Mouse (Mus musculus) erythroblast, adult 5-6 weeks (primary cell): ENCODE measurements around the gene Stx19. TPM values are rescaled to one million over a fixed set of nuclear protein-coding genes. Genes with fewer than 3 reads are reported as not detected.

Experiments used
- ATAC-seq: replicated peaks from 2 replicates; pipeline ENCODE4 v1.8.0; 2016; ENCODE audit warnings: moderate number of reproducible peaks, mild to moderate bottlenecking, moderate TSS enrichment, inconsistent platforms; ENCODE audit not compliant: poor library complexity, low FRiP score, severe bottlenecking
- total RNA-seq, 2 experiments: library from RNA; stranded (forward) in 1 of 2; stranded (reverse) in 1 of 2; fragments of 150-400 nt in 1 of 2; fragments of 200-764, 138-1000 nt in 1 of 2; gene quantifications; 2 replicates each; pipeline versions ENCODE4 v1.2.3 to v1.2.4; 2015 to 2017; ENCODE audit warnings: low replicate concordance in 2 of 2

Gene Stx19
- total RNA-seq, 2 experiments from 2014 or later: not detected

- ATAC-seq: peak; percentile 100
Observed at GRCm38 (mm10) chr16:62846498-62847312, 32.2 kb downstream of the Stx19 start, which contains the start of gene Arl13b. Gene Arl13b (minus strand): TSS chr16:62847040.

DNA sequence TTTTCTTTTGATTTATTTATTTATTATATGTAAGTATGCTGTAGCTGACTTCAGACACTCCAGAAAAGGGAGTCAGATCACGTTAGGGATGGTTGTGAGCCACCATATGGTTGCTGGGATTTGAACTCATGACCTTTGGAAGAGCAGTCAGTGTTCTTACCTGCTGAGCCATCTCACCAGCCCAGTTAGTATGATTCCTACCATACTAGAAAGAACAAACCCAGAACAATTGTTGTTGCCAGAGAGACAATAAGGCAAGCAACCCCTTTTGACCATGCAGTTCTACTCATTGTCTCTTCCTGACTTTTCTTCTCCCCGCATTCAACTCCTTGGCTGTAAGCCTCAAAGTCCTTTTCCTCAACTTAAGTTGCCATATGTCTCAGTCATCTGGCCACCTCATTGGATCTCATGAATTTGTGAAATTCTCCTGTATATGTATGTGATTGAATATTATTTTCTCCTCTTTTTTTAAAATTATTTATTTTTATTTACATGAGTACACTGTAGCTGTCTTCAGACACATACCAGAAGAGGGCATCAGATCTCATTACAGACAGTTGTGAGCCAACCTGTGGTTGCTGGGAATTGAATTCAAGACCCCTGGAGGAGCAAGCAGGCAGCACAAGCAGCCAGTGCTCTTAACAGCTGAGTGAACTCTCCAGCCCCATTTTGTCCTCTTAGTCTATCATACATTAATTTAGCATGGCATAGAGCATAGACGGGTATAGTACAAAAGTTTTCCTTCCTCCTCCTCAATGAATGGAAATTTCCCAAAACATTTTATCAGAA is 38.2 kb downstream of the Stx19 start:
- no peak for ATAC-seq

DNA sequence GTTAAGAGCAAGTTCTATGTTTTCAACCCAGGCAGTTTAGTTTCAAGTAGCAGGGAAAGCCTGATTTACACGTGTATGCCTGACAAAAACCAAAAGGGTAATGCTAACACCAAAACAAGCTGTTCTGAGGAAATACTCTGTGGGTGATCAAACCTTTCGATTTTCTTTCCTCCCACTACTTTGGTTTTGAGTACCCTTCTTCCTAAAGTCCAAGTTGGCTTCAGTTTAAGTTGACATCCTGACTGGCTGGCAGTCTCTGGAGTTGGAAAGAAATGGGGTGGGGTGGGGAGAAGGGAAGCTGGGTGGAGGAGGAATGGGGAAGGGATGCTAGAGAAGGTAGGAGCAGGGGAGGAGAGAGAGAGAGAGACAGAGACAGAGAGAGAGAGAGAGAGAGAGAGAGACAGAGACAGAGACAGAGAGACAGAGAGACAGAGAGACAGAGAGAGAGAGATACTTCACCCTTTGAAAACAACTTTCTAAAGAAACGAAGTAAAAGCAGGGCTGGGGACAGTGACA is 39.2 kb downstream of the Stx19 start:
- ATAC-seq: no peak

GRCm38 (mm10) chr16:62854191-62855068 is 40.0 kb downstream of the Stx19 start, which contains the start of gene Pros1:
Gene Pros1 (plus strand): TSS chr16:62854307.
- ATAC-seq: no peak

GRCm38 (mm10) chr16:62855385-62855784 is 40.9 kb downstream of the Stx19 start:
- ATAC-seq: no peak

DNA sequence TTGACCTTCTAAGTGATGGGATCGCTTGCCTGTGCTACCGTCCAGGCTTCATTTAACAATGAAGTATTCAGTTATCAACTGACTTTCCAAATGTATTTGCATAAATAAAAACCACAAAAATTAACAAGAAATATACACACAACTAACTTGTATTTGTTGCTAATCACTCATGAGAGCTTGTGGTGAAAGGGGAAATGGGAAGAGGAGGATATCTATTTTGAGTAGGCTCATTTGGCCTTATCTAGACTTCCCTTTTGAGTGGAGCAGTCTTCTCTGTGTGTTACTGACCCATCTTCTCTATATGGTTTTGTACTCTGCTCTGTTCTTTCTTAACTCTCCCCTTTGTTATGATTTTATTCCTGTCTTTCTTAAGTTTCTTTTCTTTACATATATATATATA is 41.8 kb downstream of the Stx19 start:
- no peak for ATAC-seq

GRCm38 (mm10) chr16:62857498-62857897 is 43.0 kb downstream of the Stx19 start:
- no peak for ATAC-seq

DNA sequence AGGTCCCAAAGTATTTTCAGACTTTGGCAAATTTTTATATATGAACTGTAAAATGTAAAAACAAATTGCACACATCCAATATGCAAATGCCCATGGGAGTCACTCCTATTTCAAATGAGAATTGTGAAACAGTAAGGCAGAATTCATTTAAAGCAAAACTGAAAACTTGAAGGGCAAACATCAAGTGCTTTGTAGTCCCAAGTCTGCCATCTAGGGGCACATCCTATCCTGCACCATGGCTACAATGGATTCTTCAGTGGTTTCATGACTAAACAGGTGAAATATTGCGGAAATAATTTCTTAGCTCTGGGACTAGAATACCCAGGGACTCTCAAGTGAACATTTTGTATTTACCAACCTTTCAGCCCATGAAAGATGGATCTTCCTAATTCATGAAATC is 43.5 kb downstream of the Stx19 start:
- ATAC-seq: no peak

DNA sequence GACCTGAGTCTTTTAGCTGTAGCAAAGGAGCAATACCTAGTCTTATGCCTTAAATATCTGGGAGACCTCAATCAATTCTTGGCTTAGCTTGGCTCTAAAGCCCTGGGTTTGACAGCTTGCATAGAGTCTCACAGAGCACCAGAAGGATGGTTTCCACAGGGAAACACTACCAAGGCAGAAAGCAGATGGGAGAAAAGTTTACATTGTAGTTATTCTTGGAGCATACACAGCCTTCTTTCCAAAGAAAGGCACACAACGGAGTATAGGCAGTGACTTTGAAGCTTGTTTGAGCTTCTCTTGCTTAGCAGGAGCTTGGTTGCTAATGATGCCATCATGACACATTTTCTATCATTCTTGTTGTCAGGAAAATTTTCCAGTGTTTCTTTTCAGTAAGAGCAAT is 45.7 kb downstream of the Stx19 start:
- no peak for ATAC-seq

DNA sequence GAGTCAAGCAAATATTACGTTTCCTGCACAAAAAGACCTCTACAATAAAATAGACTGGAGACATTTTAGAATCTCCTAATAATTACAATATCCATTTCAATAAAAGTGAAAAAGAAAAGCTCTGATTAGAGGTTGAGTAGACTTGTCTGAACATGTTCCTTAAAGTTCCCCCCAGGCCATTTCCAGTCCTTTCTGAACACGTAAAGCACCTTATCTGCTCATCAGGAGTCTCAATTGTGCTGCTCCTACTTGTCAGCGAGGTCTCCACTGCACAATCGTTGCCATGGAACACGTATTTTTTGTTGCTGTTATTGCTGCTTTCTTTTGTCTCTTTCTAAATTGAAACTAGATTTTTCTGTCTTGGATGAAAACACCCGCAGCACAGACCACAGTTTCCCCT is 47.0 kb downstream of the Stx19 start:
- no peak for ATAC-seq

GRCm38 (mm10) chr16:62872688-62873117 is 58.2 kb downstream of the Stx19 start:
- ATAC-seq: no peak

DNA sequence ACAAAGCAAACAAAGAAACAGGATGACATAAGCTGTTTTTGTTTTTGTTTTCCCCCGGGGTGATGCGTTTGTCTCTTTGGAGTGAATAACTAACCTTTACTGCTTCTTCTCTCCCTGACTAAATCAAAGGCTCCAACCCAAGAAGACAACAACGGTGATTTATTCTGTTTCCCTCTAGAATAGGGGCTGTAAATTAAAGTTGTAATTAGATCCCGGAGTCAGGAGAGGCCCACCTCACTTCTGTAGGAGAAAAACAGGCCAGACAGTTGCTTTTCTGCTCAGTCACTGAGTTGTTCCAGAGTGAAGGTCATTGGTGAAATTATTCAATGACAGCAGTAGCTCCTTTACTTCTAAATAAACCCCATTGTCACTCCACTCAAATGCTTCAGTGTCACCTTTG is 58.7 kb downstream of the Stx19 start:
- ATAC-seq: no peak

Other genes with a start within 250 kb of the Stx19 start
- gene Nsun3, start 27.9 kb upstream of the Stx19 start, total RNA-seq (2015; ENCODE audit: low replicate concordance): 7.9 and 16.5 TPM in 2 replicates
- gene Nsun3, start 27.9 kb upstream of the Stx19 start, total RNA-seq (2017; ENCODE audit: low replicate concordance): 5.9 and 8.2 TPM in 2 replicates
- 0.19 and 0.84 TPM in 2 replicates for gene Arl13b, start 32.4 kb downstream of the Stx19 start, total RNA-seq (2015; ENCODE audit: low replicate concordance)
- gene Arl13b, start 32.4 kb downstream of the Stx19 start, total RNA-seq (2017; ENCODE audit: low replicate concordance): 2.4 and 2.5 TPM in 2 replicates
- 1.3 and 2.5 TPM in 2 replicates for gene Pros1, start 39.6 kb downstream of the Stx19 start, total RNA-seq (2015; ENCODE audit: low replicate concordance)
- 4.5 and 4.7 TPM in 2 replicates for gene Pros1, start 39.6 kb downstream of the Stx19 start, total RNA-seq (2017; ENCODE audit: low replicate concordance)